Mouse (Mus musculus): ENCODE results near the gene Fcrlb. TPM values are rescaled to one million over a fixed set of nuclear protein-coding genes. Genes with fewer than 3 reads are reported as not detected.

Gene Fcrlb
- polyA plus RNA-seq, 1 experiment = 0.58 TPM

DNA sequence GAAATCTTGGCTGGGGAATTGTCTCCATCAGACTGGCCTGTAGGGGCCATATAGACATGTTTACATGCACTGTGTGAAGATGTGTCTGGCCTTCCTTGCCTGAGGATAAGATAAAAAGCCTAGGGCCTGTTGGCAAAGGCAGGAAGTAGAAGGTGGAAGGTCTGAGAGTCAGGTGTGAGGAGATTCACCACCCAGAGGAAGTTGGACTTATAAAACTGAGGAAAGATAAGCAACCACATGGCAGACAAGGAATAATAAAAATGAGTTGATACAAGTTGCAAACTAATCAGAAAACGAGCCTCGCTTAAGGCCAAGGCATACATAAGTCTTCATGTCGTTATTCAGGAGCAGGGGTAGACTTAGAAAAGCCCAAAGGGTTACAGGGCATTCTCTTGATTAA is 37.1 kb downstream of the Fcrlb start:
- no peak for DNase-seq (ENCODE audit: extremely low spot score in 1 of 2, low spot score in 1 of 2)

DNA sequence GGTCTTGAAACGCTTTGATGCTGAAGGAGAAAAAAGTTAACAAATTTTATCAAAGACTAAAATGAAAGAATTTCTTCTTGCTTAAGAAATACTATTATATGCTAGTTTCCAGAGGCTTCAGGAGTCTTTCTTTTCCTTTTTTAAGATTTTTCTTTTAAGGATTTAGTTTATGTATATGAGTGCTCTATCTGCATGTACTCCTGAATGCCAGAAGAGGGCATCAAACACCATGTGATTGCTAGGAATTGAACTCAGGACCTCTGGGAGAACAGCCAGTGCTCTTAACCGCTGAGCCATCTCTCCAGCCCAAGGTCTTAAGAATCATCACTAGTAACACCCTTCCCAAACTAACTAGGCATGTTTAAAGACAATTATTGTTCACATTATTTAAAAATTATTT is 40.8 kb downstream of the Fcrlb start:
- DNase-seq (ENCODE audit: extremely low spot score in 1 of 2, low spot score in 1 of 2) = no peak

DNA sequence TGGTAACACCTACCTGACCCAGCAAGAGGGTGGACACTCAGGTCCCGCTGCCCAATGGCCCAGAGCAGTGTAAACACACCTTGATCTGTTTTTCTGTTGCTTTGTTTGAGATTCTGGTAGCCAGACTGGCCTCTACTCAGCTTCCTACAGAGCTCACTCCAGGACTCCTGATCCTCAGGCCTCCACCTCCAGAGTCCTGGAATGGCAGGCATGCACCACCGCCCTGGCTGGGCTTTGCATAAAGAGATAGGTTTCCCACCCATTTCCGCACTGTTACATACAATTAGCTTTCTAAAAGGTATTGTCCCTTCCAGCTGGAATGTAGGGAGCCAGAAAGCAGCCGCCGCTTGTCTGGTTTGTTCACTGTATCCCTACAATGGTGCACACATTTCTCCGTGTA is 41.3 kb downstream of the Fcrlb start:
- no peak for DNase-seq (ENCODE audit: extremely low spot score in 1 of 2, low spot score in 1 of 2)

DNA sequence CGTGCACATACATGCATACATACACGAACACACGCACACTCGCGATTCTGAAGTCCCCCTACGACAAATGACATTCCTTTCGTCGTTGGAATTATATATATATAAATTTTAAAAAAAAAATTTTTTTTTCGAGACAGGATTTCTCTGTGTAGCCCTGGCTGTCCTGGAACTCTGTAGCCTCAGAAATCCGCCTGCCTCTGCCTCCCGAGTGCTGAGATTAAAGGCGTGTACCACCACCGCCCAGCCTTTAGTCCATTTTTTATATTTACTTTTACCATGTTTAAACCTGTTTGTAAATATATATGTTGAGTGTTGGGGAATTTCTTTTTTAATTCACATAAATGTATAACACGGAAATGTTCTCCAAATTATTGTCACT is 43.8 kb downstream of the Fcrlb start:
- DNase-seq (ENCODE audit: extremely low spot score in 1 of 2, low spot score in 1 of 2) = no peak

DNA sequence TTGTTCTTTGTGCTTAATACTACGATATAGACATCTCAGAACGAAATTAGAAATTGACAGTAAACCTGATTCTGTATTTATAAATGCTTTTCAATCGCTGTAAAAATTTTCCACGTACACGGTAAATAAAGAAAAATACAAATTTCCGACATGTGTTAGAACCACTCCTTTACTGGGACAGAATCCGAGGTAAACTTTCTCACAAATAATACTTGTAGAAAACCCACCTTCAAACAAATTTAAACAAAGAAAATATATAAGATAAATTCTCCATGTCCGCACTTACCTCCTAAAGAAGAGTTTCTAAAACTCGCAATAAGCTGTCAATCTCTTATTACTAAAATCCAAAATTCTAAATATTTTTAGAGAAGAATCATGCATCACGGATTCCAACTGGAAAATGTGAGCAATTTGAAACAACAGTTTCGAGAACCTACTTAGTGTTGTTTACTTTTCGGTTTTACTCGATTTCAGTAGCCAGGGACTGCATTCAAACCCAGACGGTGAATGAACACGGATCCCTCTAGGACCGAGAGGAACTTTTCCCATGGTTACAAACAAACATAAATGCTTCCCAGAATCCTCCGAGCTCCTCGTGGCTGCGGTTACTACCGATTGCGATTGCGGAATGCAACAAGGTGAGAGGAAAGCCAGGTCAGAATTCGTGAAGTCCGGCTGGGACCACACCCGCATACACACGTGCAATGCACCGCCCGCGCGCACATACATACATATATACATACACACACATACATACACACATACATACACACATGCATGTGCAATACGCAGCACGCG is 44.4 kb downstream of the Fcrlb start:
- peak; percentile 66 to 92 for DNase-seq (ENCODE audit: extremely low spot score in 1 of 2, low spot score in 1 of 2)

DNA sequence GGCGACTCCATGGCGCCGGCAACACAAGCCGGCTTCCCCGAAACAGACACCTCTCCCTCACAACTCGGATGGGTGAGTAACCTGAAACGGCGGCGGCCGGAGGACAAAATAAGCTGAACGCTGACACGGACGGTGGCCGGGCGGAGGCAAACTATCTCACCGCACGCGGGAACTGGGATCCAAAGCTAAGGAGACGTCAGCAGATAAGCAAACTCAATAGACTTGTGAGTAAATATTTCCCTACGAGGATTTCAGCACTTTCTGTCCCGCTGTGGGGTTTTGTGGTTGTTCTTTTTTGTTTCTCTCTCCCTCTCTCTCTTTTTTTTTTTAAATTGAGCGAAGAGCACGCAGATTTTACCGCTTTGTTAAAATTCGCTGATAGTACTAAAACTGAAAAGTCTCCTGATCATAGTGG is 45.0 kb downstream of the Fcrlb start, which contains the start of gene Atf6:
Gene Atf6, minus strand, starts transcription at position 81 of the 415 bp plus-strand sequence.
- peak; percentile 88 to 99 for DNase-seq (ENCODE audit: extremely low spot score in 1 of 2, low spot score in 1 of 2)

DNA sequence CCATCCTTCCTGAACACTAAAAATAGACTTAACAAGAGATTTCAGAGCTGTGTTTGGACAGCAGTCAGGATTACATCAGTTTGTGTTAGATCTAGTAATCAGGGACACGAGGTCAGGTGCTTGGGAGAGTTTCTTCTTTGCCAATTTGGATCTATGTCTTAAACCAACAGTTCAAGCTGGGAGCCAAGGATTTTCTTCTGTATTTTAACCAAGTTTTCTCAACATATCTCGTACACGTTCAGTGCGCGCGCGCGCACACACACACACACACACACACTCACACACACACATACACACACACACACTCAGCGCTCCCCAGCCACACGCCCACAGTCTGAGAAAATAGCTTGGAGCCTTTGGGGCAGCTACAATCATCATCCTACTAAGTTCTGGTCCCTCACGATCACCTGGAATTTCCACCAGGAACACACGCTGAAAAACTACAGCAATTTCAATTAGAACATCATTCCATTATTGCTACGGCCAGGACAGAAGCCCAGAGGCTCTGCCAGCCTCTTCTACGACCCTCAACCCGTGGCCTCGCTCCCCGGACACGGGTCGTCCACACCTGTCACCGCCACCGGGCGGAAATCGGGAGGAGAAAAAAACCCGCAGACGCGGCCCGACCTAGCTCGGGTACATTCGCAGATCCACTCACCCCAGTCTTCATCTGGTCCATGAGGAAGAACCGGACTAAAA is 45.6 kb downstream of the Fcrlb start:
- peak in 1 of 2 experiments; percentile 41 for DNase-seq (ENCODE audit: extremely low spot score in 1 of 2, low spot score in 1 of 2)

DNA sequence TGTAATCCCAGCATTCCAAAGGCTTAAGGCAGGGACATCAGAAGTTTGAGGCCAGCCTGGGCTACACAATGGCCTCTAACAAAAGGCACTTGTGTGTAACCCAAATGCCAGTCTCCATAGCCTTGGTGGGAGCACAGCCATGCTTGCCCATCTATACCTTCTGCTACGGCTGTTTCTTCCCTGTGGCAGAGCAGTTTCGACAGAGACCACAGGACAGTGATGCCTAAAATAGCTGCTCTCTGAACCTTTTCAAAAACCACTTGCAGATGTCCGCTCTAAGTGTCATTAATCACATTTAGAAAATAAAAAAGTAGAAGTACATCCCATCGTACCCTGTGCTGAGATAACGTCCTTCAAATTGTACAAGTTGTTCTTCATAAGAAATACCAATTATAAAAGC is 47.3 kb downstream of the Fcrlb start:
- DNase-seq (ENCODE audit: extremely low spot score in 1 of 2, low spot score in 1 of 2) = no peak

DNA sequence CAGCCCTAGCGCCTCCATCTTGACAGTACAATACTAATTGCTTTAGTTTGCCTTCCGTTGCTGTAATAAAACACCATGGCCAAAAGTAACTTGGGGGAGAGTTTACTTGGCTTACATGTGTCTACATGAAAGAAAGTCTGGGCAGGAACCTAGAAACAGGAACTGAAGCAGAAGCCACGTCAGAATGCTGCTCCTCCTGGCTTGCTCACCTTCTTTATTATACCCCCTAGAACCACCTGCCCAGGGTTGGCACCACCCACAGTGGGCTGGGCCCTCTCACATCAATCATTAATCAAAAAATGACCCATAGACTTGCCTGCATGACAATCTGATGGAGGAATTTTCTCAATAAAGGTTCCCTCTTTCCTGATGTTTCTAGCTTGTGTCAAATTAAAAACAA is 48.0 kb downstream of the Fcrlb start:
- DNase-seq (ENCODE audit: extremely low spot score in 1 of 2, low spot score in 1 of 2) = no peak

DNA sequence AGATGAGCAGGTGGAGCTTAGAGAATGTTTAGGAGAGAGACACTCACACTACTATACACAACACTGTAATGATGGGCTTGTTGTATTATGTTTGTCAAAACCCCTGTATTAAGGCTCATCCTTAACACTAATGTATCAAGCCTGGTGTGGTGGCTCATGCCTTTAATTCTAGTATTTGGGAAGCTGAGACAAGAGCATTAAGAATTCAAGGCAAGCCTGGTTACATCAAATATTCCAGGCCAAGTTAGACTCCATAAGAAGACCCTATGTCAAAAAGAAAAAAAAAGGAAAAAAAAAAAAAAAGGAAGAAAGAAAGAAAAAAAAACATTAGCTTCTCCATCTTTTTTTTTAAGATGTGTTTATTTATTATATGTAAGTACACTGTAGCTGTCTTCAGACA is 48.5 kb downstream of the Fcrlb start:
- no peak for DNase-seq (ENCODE audit: extremely low spot score in 1 of 2, low spot score in 1 of 2)

DNA sequence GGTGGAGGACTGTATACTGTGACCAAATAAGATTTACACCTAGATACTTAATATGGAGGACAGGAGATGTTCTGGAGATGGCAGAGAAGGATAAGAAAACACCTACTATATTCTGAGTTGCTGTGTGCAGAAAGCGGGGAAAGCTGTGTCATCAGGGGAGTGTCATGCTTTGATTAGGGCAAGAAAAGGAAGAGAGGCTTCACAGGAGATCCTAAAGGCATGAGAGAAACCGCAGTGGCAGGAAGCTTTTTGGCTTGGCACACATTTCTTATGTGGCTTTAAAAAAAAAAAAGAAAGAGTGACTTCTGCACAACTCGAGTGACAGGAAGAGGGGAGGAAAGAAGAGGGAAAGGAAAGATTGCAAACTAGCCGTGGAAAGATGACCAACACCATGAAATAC is 49.7 kb downstream of the Fcrlb start:
- no peak for DNase-seq (ENCODE audit: extremely low spot score in 1 of 2, low spot score in 1 of 2)

DNA sequence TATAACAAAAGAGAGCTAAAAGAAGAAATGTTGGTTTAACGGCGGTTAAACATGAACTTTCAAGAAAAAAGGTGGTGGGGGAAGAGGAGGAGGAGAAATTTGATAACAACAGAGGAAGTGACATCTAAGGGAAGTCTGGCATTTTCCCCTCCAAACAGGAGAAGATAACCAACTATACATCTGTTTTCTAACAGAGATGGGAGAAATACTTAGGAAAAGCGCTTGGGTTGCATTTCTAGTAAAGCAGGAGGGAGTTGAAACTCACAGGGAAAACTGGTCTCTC is 50.4 kb downstream of the Fcrlb start:
- DNase-seq (ENCODE audit: extremely low spot score in 1 of 2, low spot score in 1 of 2) = no peak

DNA sequence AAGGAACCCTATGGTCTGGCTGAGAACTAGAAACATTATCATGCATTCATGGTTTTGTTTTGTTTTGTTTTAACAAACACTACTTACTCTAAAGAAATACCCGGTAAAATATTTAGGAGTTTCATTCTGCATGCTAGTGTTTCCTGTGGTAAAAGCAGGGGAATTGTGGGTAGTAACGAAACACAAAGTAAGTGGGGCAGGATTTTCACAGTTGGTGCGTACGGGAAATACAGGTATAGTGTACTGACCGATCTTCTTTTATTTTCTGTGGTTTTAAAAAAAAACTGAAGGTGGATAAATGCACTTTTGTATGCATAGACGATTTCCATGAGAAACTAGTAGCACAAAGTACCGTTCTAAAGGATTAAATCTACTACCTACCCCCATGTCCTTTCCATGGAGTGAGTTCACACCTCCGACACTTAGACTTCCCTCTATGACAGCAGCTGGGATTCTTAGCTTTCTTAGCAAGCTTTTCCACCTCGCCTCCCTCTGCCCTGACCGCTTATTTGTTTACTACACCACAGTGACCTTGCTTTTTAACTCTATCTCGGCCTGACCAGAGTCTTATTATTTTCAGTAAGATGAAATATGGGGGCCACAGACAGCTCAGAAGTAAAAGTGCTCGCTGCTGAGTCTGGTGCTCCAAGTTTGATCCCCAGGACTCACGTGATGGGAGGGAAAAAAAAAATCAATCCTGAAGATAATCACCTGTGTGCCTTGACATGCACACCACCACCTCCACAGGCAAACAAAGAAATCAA is 50.9 kb downstream of the Fcrlb start:
- DNase-seq (ENCODE audit: extremely low spot score in 1 of 2, low spot score in 1 of 2) = no peak

DNA sequence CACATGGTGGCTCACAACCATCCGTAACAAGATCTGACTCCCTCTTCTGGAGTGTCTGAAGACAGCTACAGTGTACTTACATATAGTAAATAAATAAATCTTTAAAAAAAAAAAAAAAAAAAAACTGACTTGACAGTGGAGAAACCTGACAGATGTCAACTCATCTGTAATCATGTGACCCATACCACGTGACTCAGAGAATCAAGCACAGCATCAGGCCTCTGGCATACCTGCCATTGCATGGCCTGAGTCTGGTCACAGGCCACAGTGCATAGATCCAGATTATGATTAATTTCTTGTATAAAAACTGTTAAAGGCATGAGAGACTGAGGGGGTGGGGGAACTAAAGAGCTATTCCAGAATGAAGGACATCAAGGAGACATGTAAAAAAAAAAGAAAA is 53.9 kb downstream of the Fcrlb start:
- no peak for DNase-seq (ENCODE audit: extremely low spot score in 1 of 2, low spot score in 1 of 2)

DNA sequence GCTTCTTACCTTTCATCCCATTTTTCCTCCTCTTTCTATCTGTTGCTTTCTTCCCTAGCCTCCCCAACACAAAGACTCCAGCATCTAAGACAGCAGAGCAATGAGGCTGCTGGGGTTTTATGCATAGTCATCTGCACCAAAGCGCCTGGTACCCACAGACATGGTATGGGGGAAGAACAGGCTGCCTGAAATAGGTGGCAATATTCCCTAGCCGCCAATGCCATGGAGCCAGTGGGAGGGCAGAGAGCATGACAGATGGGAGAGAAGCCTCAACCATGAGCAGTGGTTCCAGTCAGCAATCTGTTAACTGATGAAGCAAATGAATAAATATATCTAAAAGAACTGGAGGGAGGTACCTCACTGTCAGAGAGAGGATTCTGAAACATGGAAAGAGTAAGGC is 55.4 kb downstream of the Fcrlb start:
- DNase-seq (ENCODE audit: extremely low spot score in 1 of 2, low spot score in 1 of 2) = peak; percentile 53 to 67

Other genes with a start within 250 kb of the Fcrlb start
- gene Atf6, start 45.2 kb downstream of the Fcrlb start, polyA plus RNA-seq (2012; rRNA removed) = 21.9 and 23.6 TPM in 2 replicates
- gene Gm26620, start 27.9 kb downstream of the Fcrlb start, polyA plus RNA-seq (2012; rRNA removed) = 0.50 and 1.0 TPM in 2 replicates
- 30.1 and 33.8 TPM in 2 replicates for gene Dusp12, start 27.4 kb downstream of the Fcrlb start, polyA plus RNA-seq (2012; rRNA removed)
- not detected in 2 replicates for gene Fcrla, start 14.6 kb upstream of the Fcrlb start, polyA plus RNA-seq (2012; rRNA removed)
- gene Fcgr2b, start 63.6 kb upstream of the Fcrlb start, polyA plus RNA-seq (2012; rRNA removed) = 7.0 and 8.1 TPM in 2 replicates
- 0.23 and 0.64 TPM in 2 replicates for gene Fcgr4, start 106.0 kb upstream of the Fcrlb start, polyA plus RNA-seq (2012; rRNA removed)
- gene Fcgr3, start 152.0 kb upstream of the Fcrlb start, polyA plus RNA-seq (2012; rRNA removed) = 14.6 and 21.5 TPM in 2 replicates
- gene Cfap126, start 201.0 kb upstream of the Fcrlb start, polyA plus RNA-seq (2012; rRNA removed) = 1.4 and 3.8 TPM in 2 replicates
- 206 and 256 TPM in 2 replicates for gene Sdhc, start 237.7 kb upstream of the Fcrlb start, polyA plus RNA-seq (2012; rRNA removed)
- gene Mpz, start 237.8 kb upstream of the Fcrlb start, polyA plus RNA-seq (2012; rRNA removed) = 1.4 and 2.2 TPM in 2 replicates